Mouse (Mus musculus): Measurements from ENCODE around the gene Galc.
"Not testable (repeated sequence)": the region's sequence is repeated elsewhere in the genome, so short reads cannot be mapped to it uniquely, and the experiment has no call there.

Gene Galc

GRCm38 (mm10) chr12:98255373-98255995 is 3.8 kb downstream of the Galc start:
- peak; percentile 93 for DNase-seq (ENCODE audit: low read depth)

GRCm38 (mm10) chr12:98252417-98252816 is 6.8 kb downstream of the Galc start:
- no peak for DNase-seq (ENCODE audit: low read depth)

GRCm38 (mm10) chr12:98250327-98250726 is 8.9 kb downstream of the Galc start:
- no peak for DNase-seq (ENCODE audit: low read depth)

- DNase-seq (ENCODE audit: low read depth): peak; percentile 90
These were observed 9.6 kb downstream of the Galc start for GRCm38 (mm10) chr12:98249671-98250070.

GRCm38 (mm10) chr12:98246835-98247234 is 12.4 kb downstream of the Galc start:
- peak; percentile 87 for DNase-seq (ENCODE audit: low read depth)

GRCm38 (mm10) chr12:98244865-98245264 is 14.4 kb downstream of the Galc start:
- no peak for DNase-seq (ENCODE audit: low read depth)

- DNase-seq (ENCODE audit: low read depth): no peak
These were observed 15.1 kb downstream of the Galc start for GRCm38 (mm10) chr12:98244161-98244560.

- not testable (repeated sequence) for DNase-seq (ENCODE audit: low read depth)
These were observed 20.8 kb downstream of the Galc start for GRCm38 (mm10) chr12:98238478-98238877.

GRCm38 (mm10) chr12:98227037-98227436 is 32.2 kb downstream of the Galc start:
- DNase-seq (ENCODE audit: low read depth): no peak

- DNase-seq (ENCODE audit: low read depth): peak; percentile 36
These were observed 36.0 kb downstream of the Galc start for GRCm38 (mm10) chr12:98223286-98223685.

GRCm38 (mm10) chr12:98216432-98216831 is 42.8 kb downstream of the Galc start:
- DNase-seq (ENCODE audit: low read depth): no peak

- DNase-seq (ENCODE audit: low read depth): peak; percentile 91
These were observed 43.7 kb downstream of the Galc start for GRCm38 (mm10) chr12:98215512-98215911.

GRCm38 (mm10) chr12:98214191-98214590 is 45.1 kb downstream of the Galc start:
- DNase-seq (ENCODE audit: low read depth): no peak

- DNase-seq (ENCODE audit: low read depth): no peak
These were observed 45.5 kb downstream of the Galc start for GRCm38 (mm10) chr12:98213791-98214190.

GRCm38 (mm10) chr12:98213332-98213731 is 45.9 kb downstream of the Galc start:
- DNase-seq (ENCODE audit: low read depth): no peak

GRCm38 (mm10) chr12:98212457-98213175 is 46.6 kb downstream of the Galc start:
- peak; percentile 78 for DNase-seq (ENCODE audit: low read depth)

GRCm38 (mm10) chr12:98210495-98210894 is 48.8 kb downstream of the Galc start:
- peak; percentile 73 for DNase-seq (ENCODE audit: low read depth)

- DNase-seq (ENCODE audit: low read depth): no peak
These were observed 51.2 kb downstream of the Galc start for GRCm38 (mm10) chr12:98208104-98208503.

GRCm38 (mm10) chr12:98205450-98206051 is 53.7 kb downstream of the Galc start:
- no peak for DNase-seq (ENCODE audit: low read depth)

- no peak for DNase-seq (ENCODE audit: low read depth)
These were observed 61.9 kb downstream of the Galc start for GRCm38 (mm10) chr12:98197401-98197800.

GRCm38 (mm10) chr12:98190201-98190600 is 69.1 kb downstream of the Galc start:
- no peak for DNase-seq (ENCODE audit: low read depth)

- no peak for DNase-seq (ENCODE audit: low read depth)
These were observed 70.2 kb downstream of the Galc start for GRCm38 (mm10) chr12:98189096-98189495.

- DNase-seq (ENCODE audit: low read depth): no peak
These were observed 71.9 kb downstream of the Galc start for GRCm38 (mm10) chr12:98187186-98187899.

Measured in 416B (cell line).